Mouse (Mus musculus): ENCODE measurements around the gene Slc44a2. TPM values are rescaled to one million over a fixed set of nuclear protein-coding genes. Genes with fewer than 3 reads are reported as not detected.

Slc44a2 gene
- polyA plus RNA-seq (2014; fragmentation: Nextera tagmentation; extraction: Ambion mirVana), result 79.9 and 84.5 TPM in 2 replicates

DNA sequence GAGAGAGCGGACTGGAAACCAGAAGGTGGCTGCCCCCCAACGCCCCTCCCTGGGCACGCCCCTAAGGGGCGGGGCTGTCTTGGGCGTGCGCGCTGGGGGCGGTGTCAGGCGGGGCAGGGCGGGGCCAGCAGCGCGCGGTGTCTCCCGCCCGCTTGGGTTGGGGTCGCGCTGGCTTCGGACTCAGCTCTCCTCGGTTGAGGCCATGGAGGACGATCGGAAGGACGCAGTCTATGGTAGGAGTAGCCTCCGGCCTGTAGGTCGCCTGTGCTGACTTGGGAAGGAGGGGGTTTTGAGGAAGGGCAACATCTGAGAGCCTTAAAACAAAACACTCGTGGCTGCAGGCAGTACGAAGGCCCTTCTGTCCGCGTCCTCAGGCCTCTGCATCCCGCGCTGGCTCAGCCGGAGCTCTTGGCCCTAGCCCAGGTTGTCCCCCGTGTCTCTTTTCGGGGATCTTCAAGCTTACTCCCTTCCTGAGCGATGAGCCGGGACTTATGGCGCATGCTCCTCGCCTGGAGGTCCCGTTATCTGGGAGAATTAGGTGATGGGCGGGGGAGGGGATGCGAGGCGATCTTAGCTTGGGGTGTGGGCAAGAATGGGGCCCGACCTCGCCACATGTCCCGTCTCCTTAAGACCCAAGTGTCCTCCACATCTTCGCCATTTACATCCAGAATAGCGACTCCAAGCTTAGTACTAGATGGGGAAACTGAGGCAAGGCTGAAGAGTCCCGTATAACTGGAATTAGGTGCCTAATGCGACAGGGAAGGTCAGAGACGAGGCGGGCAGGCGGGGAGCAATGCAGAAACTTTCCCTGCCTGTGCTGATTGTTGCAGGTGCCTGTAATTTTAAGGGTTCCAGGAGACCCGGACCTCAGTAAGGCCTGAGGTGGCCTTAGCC, at the start of gene Slc44a2:
Slc44a2 (plus strand) TSS at position 80 of the 894 bp plus-strand sequence.
- no peaks in the 10 kb centered on the region for H3K27me3 ChIP-seq (ENCODE audit: control insufficient read depth, insufficient read depth, low read length)
- no peaks in the 10 kb centered on the region for H3K36me3 ChIP-seq (ENCODE audit: control insufficient read depth, insufficient read depth, low read length)
- DNase-seq (ENCODE audit: low spot score), result peak; percentile 95
- peaks cover 10% of the 10 kb centered on the region for H3K4me1 ChIP-seq (ENCODE audit: control insufficient read depth, insufficient read depth, low read length)
- WGBS, result 1% methylated on average over 52 of the region's 52 CpGs
- ATAC-seq (ENCODE audit: insufficient number of reproducible peaks, low FRiP score, low TSS enrichment, low read depth), result peak; percentile 93
- H3K4me2 ChIP-seq (ENCODE audit: low read depth, severe bottlenecking), result peak within 1 kb of the TSS; percentile 61
- peak within 1 kb of the TSS; percentile 76 for H3K4me3 ChIP-seq (ENCODE audit: low read depth, low read length)
- no peak within 1 kb of the TSS for H3K27ac ChIP-seq (replicated peaks; ENCODE audit: low read depth, low read length)
- H3K9ac ChIP-seq (ENCODE audit: low read length), result peak within 1 kb of the TSS; percentile 76
- H3K9me3 ChIP-seq (ENCODE audit: control insufficient read depth, low read length), result no peaks in the 10 kb centered on the region

DNA sequence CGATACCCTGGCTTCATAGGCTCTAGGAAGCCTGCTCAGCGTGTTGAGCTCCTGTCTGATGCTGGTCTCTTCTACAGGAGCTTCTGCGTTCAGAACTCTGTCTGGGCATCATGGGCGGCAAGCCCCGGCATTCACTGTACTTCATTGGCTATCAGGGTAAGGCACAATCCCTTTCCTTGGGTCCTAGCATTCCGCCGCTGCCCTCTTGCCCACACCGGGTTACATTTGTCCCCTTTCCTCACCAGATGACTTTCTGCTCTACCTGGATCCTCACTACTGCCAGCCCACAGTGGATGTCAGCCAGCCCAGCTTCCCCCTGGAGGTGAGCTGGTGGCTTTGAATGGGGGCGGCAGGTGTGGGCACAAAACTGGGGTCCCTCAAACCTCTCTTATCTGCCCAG, 48.1 kb upstream of the Slc44a2 start:
- no peak overlapping the region for H3K4me3 ChIP-seq (ENCODE audit: low read depth, low read length)
- WGBS, result 94% methylated on average over 9 of the region's 9 CpGs
- no peaks in the 10 kb centered on the region for H3K9me3 ChIP-seq (ENCODE audit: control insufficient read depth, low read length)
- H3K36me3 ChIP-seq (ENCODE audit: control insufficient read depth, insufficient read depth, low read length), result peaks cover 58% of the 10 kb centered on the region
- no peak overlapping the region for H3K4me2 ChIP-seq (ENCODE audit: low read depth, severe bottlenecking)
- H3K27me3 ChIP-seq (ENCODE audit: control insufficient read depth, insufficient read depth, low read length), result no peaks in the 10 kb centered on the region
- no peaks in the 10 kb centered on the region for H3K4me1 ChIP-seq (ENCODE audit: control insufficient read depth, insufficient read depth, low read length)
- H3K9ac ChIP-seq (ENCODE audit: low read length), result no peak overlapping the region
- H3K27ac ChIP-seq (replicated peaks; ENCODE audit: low read depth, low read length), result no peak overlapping the region
- no peak for DNase-seq (ENCODE audit: low spot score)
- ATAC-seq (ENCODE audit: insufficient number of reproducible peaks, low FRiP score, low TSS enrichment, low read depth), result no peak

DNA sequence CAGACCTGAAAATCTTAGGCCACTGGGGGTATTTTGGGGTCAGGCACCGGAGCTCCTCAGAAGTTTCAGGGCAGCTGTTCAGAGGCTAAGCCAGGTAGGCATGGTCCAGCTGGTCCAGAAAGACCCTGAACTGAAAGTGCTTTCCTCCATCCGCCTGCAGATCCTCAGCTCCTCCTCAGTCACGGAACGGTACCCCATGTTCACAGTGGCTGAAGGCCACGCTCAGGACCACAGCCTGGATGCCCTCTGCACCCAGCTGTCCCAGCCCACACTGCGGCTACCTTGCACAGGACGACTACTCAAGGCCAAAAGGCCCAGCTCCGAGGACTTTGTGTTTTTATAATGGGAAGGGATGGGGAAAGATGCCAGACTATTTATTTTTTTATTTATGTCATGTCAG, 47.4 kb upstream of the Slc44a2 start:
- ATAC-seq (ENCODE audit: insufficient number of reproducible peaks, low FRiP score, low TSS enrichment, low read depth) (no peak), DNase-seq (ENCODE audit: low spot score) (no peak)
- Histone ChIP-seq H3K36me3 (ENCODE audit: control insufficient read depth, insufficient read depth, low read length) (peaks cover 57% of the 10 kb centered on the region), H3K4me2 (ENCODE audit: low read depth, severe bottlenecking) (no peak overlapping the region), H3K9me3 (ENCODE audit: control insufficient read depth, low read length) (no peaks in the 10 kb centered on the region), H3K4me1 (ENCODE audit: control insufficient read depth, insufficient read depth, low read length) (no peaks in the 10 kb centered on the region), H3K9ac (ENCODE audit: low read length) (no peak overlapping the region), H3K27ac (replicated peaks; ENCODE audit: low read depth, low read length) (no peak overlapping the region), H3K4me3 (ENCODE audit: low read depth, low read length) (no peak overlapping the region), H3K27me3 (ENCODE audit: control insufficient read depth, insufficient read depth, low read length) (no peaks in the 10 kb centered on the region)
- 89% methylated on average over 8 of the region's 8 CpGs for WGBS

DNA sequence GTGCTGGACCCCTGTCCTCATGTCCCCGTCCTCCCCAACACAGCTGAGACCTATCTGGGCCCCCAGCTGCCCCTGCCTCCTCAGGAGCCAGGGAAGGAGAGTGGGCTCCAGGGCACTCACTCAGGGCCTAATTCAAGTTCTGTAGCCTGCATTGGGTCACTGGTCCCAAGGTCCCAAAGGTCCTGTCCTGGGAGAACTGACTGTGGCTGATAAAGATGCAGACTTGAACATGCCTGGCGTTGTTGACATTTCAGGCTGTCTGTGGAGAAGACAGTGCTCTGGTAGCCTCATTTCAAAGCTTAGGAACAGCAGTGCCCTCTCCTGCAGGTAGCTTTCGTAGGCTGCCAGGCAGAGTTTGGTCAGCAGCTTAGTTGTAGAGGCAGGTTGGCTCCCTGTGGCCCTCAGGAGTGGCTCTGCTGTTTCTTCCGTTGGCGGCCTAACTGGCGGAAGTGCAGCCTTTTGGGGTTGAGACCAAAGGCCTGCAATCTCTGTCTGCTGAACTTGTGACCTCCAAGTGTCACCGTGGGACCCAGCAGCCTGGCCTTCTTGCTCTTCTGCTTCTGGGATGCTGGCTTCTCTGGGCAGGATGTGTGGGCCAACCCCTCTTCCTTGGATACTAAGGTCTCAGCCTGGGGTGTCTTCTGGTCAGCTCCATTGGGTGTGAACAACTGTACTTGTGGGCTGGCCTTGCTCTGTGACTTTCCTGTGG, 46.8 kb upstream of the Slc44a2 start:
- Histone ChIP-seq H3K27me3 (ENCODE audit: control insufficient read depth, insufficient read depth, low read length) (no peaks in the 10 kb centered on the region), H3K4me3 (ENCODE audit: low read depth, low read length) (no peak overlapping the region), H3K27ac (replicated peaks; ENCODE audit: low read depth, low read length) (no peak overlapping the region), H3K36me3 (ENCODE audit: control insufficient read depth, insufficient read depth, low read length) (peaks cover 51% of the 10 kb centered on the region), H3K4me1 (ENCODE audit: control insufficient read depth, insufficient read depth, low read length) (no peaks in the 10 kb centered on the region), H3K9me3 (ENCODE audit: control insufficient read depth, low read length) (no peaks in the 10 kb centered on the region), H3K4me2 (ENCODE audit: low read depth, severe bottlenecking) (no peak overlapping the region), H3K9ac (ENCODE audit: low read length) (no peak overlapping the region)
- DNase-seq (ENCODE audit: low spot score), result no peak
- 73% methylated on average over 7 of the region's 7 CpGs for WGBS
- no peak for ATAC-seq (ENCODE audit: insufficient number of reproducible peaks, low FRiP score, low TSS enrichment, low read depth)

DNA sequence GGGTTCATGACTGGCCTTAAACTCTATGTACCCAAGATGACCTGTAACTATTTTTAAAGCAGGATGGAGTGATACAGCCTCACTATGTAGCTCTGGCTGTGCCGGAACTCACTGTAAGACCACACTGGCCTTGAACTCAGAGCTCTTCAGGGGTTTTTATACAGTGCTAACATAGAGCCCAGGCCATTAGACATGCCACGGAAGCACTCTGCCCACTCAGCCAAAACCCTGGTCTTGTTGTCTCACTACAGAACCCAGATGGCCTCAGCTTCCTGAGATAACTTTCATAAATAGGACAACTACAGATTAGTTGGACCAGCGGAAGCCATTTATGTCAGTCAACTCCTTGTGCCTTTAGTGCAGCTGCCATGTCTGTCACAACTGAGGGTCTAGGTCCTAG, 46.2 kb upstream of the Slc44a2 start:
- WGBS, result 93% methylated on average over 3 of the region's 3 CpGs
- H3K9ac ChIP-seq (ENCODE audit: low read length), result no peak overlapping the region
- peaks cover 54% of the 10 kb centered on the region for H3K36me3 ChIP-seq (ENCODE audit: control insufficient read depth, insufficient read depth, low read length)
- no peaks in the 10 kb centered on the region for H3K4me1 ChIP-seq (ENCODE audit: control insufficient read depth, insufficient read depth, low read length)
- no peak overlapping the region for H3K4me2 ChIP-seq (ENCODE audit: low read depth, severe bottlenecking)
- DNase-seq (ENCODE audit: low spot score), result no peak
- no peaks in the 10 kb centered on the region for H3K27me3 ChIP-seq (ENCODE audit: control insufficient read depth, insufficient read depth, low read length)
- no peak overlapping the region for H3K27ac ChIP-seq (replicated peaks; ENCODE audit: low read depth, low read length)
- no peak for ATAC-seq (ENCODE audit: insufficient number of reproducible peaks, low FRiP score, low TSS enrichment, low read depth)
- no peak overlapping the region for H3K4me3 ChIP-seq (ENCODE audit: low read depth, low read length)
- no peaks in the 10 kb centered on the region for H3K9me3 ChIP-seq (ENCODE audit: control insufficient read depth, low read length)

DNA sequence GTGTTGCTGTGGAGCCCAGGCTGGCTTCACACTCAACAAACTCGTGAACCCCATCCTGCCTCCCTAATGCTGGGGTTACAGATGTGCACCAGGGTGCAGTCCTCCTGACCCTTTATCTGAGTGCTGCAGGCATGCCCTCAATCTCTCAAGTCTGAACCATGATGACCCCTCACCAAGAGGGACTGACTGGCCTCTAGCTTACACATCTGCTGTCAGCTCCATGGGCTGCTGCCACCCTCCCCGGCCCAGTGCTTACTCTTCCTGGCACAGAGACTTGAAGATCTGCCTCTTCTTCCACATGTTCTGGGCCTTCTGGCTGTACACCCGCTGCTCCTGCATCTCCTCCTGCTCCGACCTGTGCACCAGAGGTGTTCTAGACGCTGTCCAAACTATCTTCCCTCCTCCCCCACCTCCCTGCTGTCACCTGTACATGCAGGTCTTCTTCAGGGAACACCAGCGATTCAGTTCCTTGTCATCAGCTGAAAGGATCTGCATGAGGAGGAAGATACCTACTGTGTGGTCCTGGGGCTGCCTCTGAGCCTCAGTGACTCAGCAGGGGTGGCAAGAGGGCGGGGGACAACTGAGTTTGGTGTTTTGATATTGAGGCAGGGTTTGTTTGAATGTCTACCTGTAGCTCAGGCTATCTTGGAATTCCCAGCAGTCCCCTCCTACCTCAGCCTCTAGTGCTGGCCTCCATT, 45.3 kb upstream of the Slc44a2 start:
- no peak overlapping the region for H3K9ac ChIP-seq (ENCODE audit: low read length)
- no peak for DNase-seq (ENCODE audit: low spot score)
- no peak overlapping the region for H3K4me3 ChIP-seq (ENCODE audit: low read depth, low read length)
- no peaks in the 10 kb centered on the region for H3K9me3 ChIP-seq (ENCODE audit: control insufficient read depth, low read length)
- H3K4me1 ChIP-seq (ENCODE audit: control insufficient read depth, insufficient read depth, low read length), result no peaks in the 10 kb centered on the region
- no peak overlapping the region for H3K4me2 ChIP-seq (ENCODE audit: low read depth, severe bottlenecking)
- H3K36me3 ChIP-seq (ENCODE audit: control insufficient read depth, insufficient read depth, low read length), result peaks cover 61% of the 10 kb centered on the region
- no peaks in the 10 kb centered on the region for H3K27me3 ChIP-seq (ENCODE audit: control insufficient read depth, insufficient read depth, low read length)
- no peak overlapping the region for H3K27ac ChIP-seq (replicated peaks; ENCODE audit: low read depth, low read length)
- ATAC-seq (ENCODE audit: insufficient number of reproducible peaks, low FRiP score, low TSS enrichment, low read depth), result no peak
- 85% methylated on average over 7 of the region's 7 CpGs for WGBS

DNA sequence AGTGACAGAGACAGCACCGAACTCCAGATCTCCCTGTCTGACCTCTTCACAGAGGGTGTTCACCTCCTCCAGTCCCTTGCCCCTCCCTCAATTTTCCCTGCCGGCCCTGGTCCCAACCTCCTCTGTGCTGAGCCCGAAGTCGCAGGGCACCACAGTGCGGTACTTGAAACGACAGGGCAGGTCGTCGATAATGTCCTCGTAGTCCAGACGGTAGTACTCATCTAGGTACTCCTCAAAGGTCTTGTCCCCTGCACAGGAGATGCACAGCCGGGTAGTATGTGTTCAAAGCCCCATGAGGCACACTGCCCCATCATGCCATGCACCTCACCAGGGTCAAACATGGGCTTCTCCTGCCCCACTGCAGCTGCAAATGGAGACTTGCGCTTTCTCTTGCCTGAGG, 44.8 kb upstream of the Slc44a2 start:
- H3K27ac ChIP-seq (replicated peaks; ENCODE audit: low read depth, low read length), result no peak overlapping the region
- DNase-seq (ENCODE audit: low spot score) (no peak), ATAC-seq (ENCODE audit: insufficient number of reproducible peaks, low FRiP score, low TSS enrichment, low read depth) (no peak)
- H3K9me3 ChIP-seq (ENCODE audit: control insufficient read depth, low read length), result no peaks in the 10 kb centered on the region
- H3K4me2 ChIP-seq (ENCODE audit: low read depth, severe bottlenecking), result no peak overlapping the region
- no peak overlapping the region for H3K9ac ChIP-seq (ENCODE audit: low read length)
- no peaks in the 10 kb centered on the region for H3K27me3 ChIP-seq (ENCODE audit: control insufficient read depth, insufficient read depth, low read length)
- no peaks in the 10 kb centered on the region for H3K4me1 ChIP-seq (ENCODE audit: control insufficient read depth, insufficient read depth, low read length)
- WGBS, result 94% methylated on average over 12 of the region's 12 CpGs
- H3K4me3 ChIP-seq (ENCODE audit: low read depth, low read length), result no peak overlapping the region
- peaks cover 58% of the 10 kb centered on the region for H3K36me3 ChIP-seq (ENCODE audit: control insufficient read depth, insufficient read depth, low read length)

DNA sequence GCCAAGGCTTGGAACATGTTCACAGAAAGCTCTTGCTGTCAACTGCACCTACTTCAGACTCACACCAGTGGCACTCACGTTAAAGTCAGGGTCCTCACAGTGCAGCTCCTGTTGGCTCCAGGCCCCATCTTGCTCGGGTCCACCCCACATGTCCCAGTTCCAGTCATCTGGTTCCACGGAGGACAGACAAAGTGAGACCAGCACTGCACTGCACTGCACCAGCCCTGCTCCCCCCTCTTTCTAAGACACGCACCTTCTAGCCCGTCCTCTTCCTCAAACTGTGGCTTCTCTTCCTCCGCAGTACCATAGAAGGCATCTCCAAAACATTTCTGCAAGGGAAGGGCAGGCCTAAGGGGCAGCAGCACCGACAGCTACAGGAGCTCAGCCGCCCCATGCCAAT, 44.2 kb upstream of the Slc44a2 start:
- no peak overlapping the region for H3K9ac ChIP-seq (ENCODE audit: low read length)
- ATAC-seq (ENCODE audit: insufficient number of reproducible peaks, low FRiP score, low TSS enrichment, low read depth) (no peak), DNase-seq (ENCODE audit: low spot score) (no peak)
- H3K4me2 ChIP-seq (ENCODE audit: low read depth, severe bottlenecking), result no peak overlapping the region
- H3K36me3 ChIP-seq (ENCODE audit: control insufficient read depth, insufficient read depth, low read length), result peaks cover 59% of the 10 kb centered on the region
- 86% methylated on average over 8 of the region's 8 CpGs for WGBS
- H3K9me3 ChIP-seq (ENCODE audit: control insufficient read depth, low read length), result no peaks in the 10 kb centered on the region
- no peaks in the 10 kb centered on the region for H3K27me3 ChIP-seq (ENCODE audit: control insufficient read depth, insufficient read depth, low read length)
- H3K4me1 ChIP-seq (ENCODE audit: control insufficient read depth, insufficient read depth, low read length), result no peaks in the 10 kb centered on the region
- no peak overlapping the region for H3K4me3 ChIP-seq (ENCODE audit: low read depth, low read length)
- no peak overlapping the region for H3K27ac ChIP-seq (replicated peaks; ENCODE audit: low read depth, low read length)
